Mouse (Mus musculus) urinary bladder, adult 18-20 months (tissue): ENCODE data around the gene Nkx1-2.

Experiments used
- DNase-seq, 2 experiments: peaks; one replicate each; pipeline ENCODE4 v3.0.0; 2022; ENCODE audit warnings: low spot score in 2 of 2, mixed read lengths in 2 of 2

Gene Nkx1-2

GRCm38 (mm10) chr7:132568817-132569216 is 30.6 kb downstream of the Nkx1-2 start:
- no peak for DNase-seq

- DNase-seq: no peak
Measured at GRCm38 (mm10) chr7:132565831-132566230, 33.6 kb downstream of the Nkx1-2 start.

GRCm38 (mm10) chr7:132559138-132559766 is 40.2 kb downstream of the Nkx1-2 start:
- DNase-seq: no peak

GRCm38 (mm10) chr7:132558141-132558736 is 41.2 kb downstream of the Nkx1-2 start:
- DNase-seq: no peak

- DNase-seq: no peak
Measured at GRCm38 (mm10) chr7:132556575-132556974, 42.9 kb downstream of the Nkx1-2 start.

GRCm38 (mm10) chr7:132555911-132556310 is 43.5 kb downstream of the Nkx1-2 start:
- DNase-seq: no peak

- DNase-seq: no peak
Measured at GRCm38 (mm10) chr7:132554091-132554490, 45.3 kb downstream of the Nkx1-2 start.

- peak; percentile 94 to 96 for DNase-seq
Measured at GRCm38 (mm10) chr7:132551351-132552126, 47.9 kb downstream of the Nkx1-2 start.

- DNase-seq: no peak
Measured at GRCm38 (mm10) chr7:132547126-132547525, 52.3 kb downstream of the Nkx1-2 start.
